Mouse (Mus musculus) adipocyte (in vitro differentiated cells): ENCODE measurements around the gene Olfr317.
"Not testable (repeated sequence)": the region's sequence is repeated elsewhere in the genome, so short reads cannot be mapped to it uniquely, and the experiment has no call there.

ENCODE experiments used
- DNase-seq: peaks from one replicate; pipeline ENCODE4 v3.0.0-alpha.2; 2016; ENCODE audit warnings: low spot score

Olfr317 gene

DNA sequence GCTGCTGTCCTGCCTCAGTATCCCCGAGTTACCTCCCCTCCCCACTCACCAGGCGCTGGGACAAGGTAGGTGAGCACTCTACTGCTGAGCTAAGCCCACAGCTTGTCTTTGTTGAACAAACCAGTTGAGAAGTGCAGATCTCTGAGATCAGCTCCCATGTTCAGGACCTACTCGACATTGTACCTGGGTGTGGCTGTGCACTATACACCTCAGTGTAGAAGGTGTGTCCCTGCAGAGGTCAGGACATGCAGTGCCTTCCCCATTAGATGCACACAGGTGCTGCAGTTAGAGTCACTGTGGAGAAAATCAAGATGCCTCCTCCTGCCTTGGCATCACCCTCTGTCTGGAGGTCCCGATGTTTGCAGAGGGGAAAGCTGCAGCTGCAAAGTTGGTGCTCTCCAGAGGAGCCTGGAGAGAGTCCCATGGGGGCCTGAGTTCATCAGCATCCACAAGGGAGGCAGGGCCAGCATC lies at the start of gene Olfr317:
TSS of gene Olfr317 (minus strand) at position 421 of the 471 bp plus-strand sequence.
- no peak for DNase-seq

DNA sequence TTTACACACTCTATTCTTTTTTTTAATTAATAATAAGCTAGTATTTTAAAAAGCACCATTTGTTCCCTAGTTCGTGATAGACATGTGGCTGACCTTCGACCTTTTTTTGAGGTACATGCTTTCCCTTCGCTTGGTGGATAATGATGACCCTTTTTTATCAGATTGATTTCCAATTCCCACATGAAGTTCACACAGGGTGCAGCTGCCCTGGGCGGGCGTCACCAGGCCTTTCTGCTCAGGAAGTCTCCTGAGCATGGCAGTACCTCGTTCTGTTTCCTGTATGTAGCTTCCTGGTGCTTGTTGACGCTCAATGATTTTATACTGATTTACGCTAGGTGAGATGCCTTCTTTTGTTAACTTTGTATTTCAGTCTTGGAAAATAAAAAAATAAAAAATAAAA lies 49.3 kb upstream of the Olfr317 start:
- no peak for DNase-seq

DNA sequence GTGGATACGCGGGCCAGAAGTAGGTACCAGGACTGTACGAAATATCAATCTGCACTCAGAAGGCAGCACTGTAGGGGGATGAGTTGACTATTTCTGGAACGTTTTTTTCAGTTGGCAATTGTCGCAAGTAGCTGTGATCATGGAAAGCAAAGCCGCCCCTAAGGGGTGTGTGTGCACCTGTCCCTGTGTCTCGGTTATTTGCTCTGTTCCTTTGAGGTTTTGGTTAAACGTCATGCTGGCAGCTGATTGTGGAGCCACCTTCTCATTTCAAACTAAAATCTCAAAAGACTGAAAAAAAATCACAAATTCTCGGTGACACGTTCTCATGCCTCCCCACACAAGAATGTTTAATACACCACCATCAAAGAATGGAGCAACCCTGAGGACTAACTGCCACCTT lies 48.6 kb upstream of the Olfr317 start:
- no peak for DNase-seq

DNA sequence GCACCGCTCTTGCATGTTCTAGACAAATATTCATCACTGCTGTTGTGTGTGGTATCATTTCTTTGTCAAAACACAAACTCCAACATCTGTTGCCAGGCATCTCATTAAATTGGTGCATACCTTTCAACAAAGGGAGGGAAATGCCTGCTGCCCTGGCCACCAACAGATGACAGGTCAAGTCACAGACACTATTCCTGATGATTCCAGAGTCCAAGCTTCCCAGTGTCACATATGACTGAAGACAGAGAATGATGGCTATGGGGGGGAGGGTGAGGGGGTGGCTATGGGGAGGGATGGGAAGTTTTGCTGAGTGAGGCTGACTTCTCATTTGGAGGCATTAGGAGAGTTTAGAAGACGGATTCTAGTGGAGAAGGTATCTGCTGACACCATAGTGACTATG lies 45.2 kb upstream of the Olfr317 start:
- DNase-seq, result no peak

DNA sequence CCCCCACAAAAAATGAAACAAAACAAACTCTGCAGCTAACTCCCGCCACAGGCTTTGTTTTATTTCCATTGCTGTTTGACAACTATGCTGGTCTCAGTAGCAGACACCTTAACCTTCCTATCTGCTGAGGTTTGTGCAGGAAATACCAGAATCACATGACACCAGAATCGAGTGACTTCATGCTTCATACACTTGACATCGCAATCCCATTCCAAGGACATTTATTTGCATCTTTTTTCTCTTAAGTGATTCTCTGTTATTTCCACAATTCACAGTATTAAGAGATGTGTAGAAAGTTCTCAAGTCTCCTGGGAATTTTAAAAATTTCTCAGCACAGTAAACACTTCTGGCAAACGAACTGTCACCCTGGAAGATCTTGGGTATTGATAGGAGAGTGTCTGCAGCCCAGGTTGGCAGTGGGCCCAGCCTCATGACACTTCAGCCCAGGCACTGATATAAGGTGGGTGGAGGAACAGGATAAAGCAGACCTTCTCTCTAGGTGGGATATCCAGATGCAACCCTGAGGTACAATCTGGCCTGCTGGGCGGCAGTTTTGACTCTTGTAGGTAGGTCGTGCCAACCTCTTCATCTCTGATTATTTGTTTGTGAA lies 43.6 kb upstream of the Olfr317 start, which contains the start of gene Olfr314:
TSS of gene Olfr314 (plus strand) at position 473 of the 610 bp plus-strand sequence.
- DNase-seq, result peak; percentile 8

DNA sequence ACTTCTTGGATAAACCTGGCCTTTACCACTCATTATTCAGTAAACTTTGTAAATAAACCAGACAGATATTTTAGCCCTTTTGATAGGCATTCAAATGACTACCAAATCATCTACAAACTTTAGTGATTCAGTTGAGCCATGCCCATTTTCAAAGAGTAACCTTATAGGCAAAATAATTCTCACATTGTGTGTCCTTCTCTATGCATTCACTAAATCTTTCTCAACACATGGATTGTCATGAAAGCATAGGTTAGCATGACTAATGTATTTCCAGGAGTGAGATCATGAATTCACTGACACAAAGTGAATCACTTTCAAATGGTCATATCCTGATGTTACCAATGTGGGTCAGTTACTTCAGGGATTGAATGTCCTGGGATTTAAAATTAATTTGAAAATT lies 33.9 kb upstream of the Olfr317 start, which contains the start of gene Olfr315:
TSS of gene Olfr315 (plus strand) at position 301 of the 400 bp plus-strand sequence.
- DNase-seq, result no peak

DNA sequence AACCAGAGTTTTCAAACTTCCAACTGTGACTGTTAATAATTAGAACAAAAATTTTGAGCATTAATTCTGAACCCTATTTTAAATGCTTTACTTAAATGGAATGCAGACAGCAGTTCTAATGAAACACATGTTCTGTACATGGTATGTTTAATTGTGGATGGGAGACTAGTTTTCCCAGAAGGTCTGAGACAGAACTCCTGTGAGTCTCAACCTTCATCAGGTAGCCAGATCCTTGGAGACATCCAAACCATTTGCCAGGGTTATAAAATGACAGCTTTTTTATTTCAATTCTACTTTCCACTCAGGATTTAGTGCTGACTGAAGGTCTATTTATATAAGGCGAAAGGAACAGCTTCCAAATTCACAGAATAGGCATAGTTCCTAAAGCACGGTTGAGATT lies 13.4 kb upstream of the Olfr317 start, which contains the start of gene Olfr316:
TSS of gene Olfr316 (plus strand) at position 301 of the 400 bp plus-strand sequence.
- no peak for DNase-seq

DNA sequence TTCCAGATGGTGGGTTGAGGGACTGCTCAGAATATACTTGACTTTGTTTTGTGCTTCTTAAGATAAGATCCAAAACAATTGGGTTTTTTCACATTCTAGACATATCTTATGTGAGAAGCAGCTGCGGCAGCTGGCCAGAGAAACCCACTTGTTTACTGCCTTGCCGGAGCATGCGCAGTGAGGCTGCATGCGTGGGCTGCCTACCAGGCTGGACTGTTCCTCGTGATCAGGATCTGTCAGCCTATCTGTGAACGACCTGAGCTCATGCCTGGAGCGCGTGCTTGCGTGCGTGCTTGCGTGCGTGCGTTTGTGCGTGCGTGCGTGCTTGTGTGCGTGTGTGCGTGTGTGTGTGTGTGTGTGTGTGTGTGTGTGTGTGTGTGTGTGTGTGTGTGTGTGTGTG lies 12.1 kb upstream of the Olfr317 start:
- DNase-seq, result not testable (repeated sequence)

DNA sequence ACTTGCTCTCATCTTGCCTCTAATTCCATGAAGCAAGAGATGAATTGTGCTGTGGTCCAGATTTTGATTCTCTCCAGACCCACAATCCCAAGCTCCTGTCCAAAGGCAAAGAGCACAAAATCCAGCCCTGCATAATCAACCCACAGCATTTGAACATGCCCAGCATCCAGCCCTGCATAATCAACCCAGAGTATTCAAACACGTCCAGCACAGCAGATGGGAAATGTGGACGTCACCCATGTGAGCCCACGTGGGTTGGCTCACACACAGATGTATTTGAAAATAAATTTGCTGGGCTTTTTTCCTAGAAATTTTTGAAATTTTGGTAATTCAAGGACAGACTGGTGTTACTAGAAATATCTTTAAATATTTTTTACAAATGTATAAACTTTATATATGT lies 5.6 kb downstream of the Olfr317 start:
- DNase-seq, result no peak

DNA sequence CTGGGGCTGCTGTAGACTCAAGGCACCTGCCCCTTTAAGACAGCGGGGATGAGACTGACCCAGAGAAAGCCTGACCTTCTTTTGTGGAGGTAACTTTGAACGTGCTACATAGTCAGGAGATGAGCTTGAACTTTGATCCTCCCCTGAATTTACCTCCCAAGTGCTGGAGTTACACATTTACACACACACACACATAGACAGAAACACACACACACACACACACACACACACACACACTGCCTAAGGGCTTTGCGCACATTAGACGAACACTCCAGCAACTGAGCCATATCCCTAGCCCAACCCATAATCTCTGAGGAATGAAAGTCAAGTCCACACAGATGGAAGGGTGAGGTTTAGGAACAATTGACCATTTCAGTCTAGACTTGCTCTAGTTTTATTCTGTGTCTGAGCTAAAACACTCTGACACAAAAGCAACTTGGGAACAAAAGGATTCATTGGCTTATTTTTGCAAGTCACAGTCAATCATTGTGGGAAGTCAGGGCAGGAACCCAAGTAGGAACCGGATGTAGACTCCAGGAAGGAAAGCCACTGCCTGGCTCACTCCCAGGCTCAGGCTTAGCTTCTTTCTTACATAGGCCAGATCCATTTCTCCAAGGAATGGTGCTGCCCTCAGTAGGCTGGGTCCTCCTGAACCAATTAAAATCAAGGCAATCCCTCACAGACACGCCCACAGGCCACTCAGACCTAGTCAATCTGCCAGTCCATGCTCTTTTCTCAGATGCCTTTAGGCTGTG lies 10.9 kb downstream of the Olfr317 start:
- not testable (repeated sequence) for DNase-seq

DNA sequence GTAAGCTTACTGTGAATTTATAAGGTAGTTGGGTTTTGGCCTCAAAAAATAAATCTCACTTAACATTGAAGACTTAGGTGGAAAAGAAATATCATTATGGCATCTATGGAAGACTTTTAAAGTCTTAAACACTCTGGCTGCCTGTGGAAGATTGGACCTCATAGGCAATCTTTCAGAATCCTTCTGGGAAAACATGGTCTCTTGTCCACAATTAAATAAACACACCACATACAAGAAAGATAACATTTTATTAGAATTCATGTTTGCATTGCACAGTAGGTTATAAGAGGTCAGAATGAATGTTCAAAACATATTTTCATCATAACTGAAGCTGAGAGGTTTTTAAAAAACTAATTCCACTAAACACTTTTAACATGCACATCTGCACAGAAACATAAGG lies 15.1 kb downstream of the Olfr317 start, which contains the start of gene Olfr318:
TSS of gene Olfr318 (minus strand) at position 101 of the 400 bp plus-strand sequence.
- DNase-seq, result no peak

DNA sequence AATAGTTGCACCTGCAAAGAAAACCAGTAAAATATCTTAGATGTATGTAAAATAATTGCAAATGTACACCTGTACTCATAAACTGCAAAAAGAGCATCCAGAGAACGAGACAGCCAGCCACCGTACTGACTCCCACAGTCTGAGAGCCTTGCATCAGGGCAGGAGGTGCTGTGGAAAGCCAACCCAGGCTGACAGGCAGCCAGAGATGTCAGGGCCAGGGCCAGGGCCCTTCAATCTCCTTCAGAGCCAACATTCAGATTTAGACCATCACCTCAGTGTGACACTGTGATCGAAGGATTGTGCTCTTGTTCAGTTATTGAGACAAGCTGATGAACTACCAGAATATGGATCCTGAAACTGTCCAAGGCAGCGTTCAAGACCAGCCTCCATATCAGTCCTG lies 19.3 kb downstream of the Olfr317 start:
- no peak for DNase-seq

DNA sequence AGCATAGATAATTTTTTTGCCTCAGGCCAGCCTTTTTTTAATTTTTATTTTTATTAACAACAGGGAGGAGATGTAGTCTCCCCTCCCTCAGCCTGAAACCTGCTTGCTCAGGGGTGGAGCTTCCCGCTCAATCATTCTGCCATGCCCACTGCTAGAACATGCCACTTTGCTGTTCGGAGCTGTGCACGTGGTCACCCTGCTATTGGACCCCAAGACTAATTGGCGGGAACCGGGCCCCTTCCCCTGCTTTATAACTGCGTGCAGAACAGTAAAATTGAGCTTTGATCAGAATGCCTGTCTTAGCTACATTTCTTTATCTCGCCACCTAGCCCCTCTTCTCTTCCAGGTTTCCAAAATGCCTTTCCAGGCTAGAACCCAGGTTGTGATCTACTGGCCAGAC lies 21.3 kb downstream of the Olfr317 start:
- not testable (repeated sequence) for DNase-seq

DNA sequence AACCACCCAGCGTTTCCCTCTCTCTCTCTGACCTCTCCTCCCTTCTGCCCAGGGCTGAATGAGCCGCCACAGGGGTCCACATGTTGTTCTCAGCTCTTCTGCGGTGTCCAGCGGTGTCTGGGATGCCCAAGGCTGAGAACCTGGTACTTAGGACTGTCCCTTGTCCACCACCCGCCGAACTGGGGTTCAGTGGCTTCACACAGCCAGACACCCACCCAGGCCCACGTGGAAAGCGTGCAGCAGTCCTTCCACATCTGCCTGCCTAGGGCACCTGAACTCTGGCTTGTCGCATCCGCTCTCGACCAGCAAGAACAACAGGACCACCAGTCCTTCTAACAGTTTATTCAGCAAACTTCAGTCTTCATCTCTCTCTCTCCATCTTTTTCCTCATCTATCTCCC lies 29.9 kb downstream of the Olfr317 start:
- no peak for DNase-seq

DNA sequence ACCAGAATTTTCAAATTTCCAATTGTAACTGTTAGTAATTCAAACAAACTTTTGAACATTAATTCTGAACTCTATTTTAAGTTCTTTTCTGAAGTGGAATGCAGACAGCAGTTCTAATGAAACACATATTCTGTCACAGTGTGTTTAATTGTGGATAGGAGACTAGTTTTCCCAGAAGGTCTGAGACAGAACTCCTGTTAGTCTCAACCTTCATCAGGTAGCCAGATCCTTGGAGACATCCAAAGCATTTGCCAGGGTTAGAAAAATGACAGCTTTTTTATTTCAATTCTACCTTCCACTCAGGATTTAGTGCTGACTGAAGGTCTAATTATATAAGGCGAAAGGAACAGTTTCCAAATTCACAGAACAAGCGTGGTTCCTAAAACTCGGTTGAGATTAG lies 40.1 kb downstream of the Olfr317 start, which contains the start of gene Olfr319:
TSS of gene Olfr319 (plus strand) at position 301 of the 400 bp plus-strand sequence.
- DNase-seq, result no peak
